ENCODE assay signal across 12 mouse cellular contexts in the genomic region with DNA sequence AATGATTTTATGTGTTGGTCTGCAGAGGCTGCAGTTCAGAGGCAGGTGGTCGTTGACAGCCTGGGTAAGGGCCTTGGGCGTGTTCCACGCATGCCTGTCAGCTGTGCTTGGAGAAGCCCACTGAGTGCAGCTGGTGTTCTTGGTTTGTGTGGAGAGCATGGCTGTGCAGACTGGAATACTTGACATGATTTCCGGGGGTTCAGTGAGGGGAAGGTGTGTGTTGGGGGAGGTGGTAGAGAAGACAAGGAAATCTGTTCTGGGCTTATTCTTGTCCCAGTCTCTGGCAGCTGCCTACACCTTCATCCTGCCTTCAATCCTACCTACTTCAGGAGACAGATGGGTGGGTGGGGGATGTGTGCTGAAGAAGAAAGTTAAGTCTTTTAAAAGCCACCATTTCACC. TPM values are rescaled to one million over a fixed set of nuclear protein-coding genes. Genes with fewer than 3 reads are reported as not detected.
DNase-seq lines count a peak whose midpoint lies in the region; ATAC-seq and TF ChIP-seq lines count a peak whose summit lies in the region.
"Had no signal": no experiment of that assay in that cellular context is flagged by ENCODE, and none has a peak within 500 bp of the region (broad histone marks: within the 10 kb centered on the region; RNA-seq: fewer than 3 reads in every experiment).

No protein-coding gene starts in this region.

- ATAC-seq in megakaryocyte, adult 5-6 weeks (ENCODE audit: poor library complexity, severe bottlenecking), result no peak
- no peak for ATAC-seq in hindbrain, postnatal 0 days

- H3K27ac ChIP-seq in hindbrain, postnatal 0 days, result peak overlapping the region; percentile 43

- peaks cover 100% of the 10 kb centered on the region for H3K4me1 ChIP-seq in megakaryocyte, embryonic 14.5 days
- peaks cover 61% of the 10 kb centered on the region for H3K4me1 ChIP-seq in hindbrain, postnatal 0 days (ENCODE audit: insufficient read depth, low read length)

- peaks cover 73% of the 10 kb centered on the region for H3K36me3 ChIP-seq in megakaryocyte, embryonic 14.5 days (replicated peaks; ENCODE audit: low read length)
- H3K36me3 ChIP-seq in hindbrain, postnatal 0 days (ENCODE audit: insufficient read depth, low read length), result no peaks in the 10 kb centered on the region

- no peaks in the 10 kb centered on the region for H3K9me3 ChIP-seq in megakaryocyte, embryonic 14.5 days
- H3K9me3 ChIP-seq in hindbrain, postnatal 0 days (ENCODE audit: low read length), result no peaks in the 10 kb centered on the region

- 0 out of 2 replicates have a peak overlapping the region, but pooled peaks have one; percentile 1 for H3K4me2 ChIP-seq in hindbrain, postnatal 0 days (ENCODE audit: low read depth, low read length)

- peak; percentile 80 to 85 for DNase-seq in cerebellum, postnatal 10 days
- DNase-seq in cerebellum, adult 18-20 months, result no peak
- DNase-seq in hindbrain, postnatal 0 days (ENCODE audit: low spot score), result peak; percentile 50
- peak; percentile 82 to 83 for DNase-seq in right cerebral cortex, adult 2 months (ENCODE audit: low spot score in 2 of 2)
- no peak for DNase-seq in adrenal gland, adult (ENCODE audit: inconsistent age in 2 of 2, low spot score in 1 of 2)
- DNase-seq in adrenal gland, postnatal 10 days, result no peak
- DNase-seq: B cell, adult 2 months; heart, postnatal 4 days had no signal

- H3K27me3 ChIP-seq in megakaryocyte, embryonic 14.5 days (replicated peaks), result no peaks in the 10 kb centered on the region
- H3K27me3 ChIP-seq in hindbrain, postnatal 0 days (ENCODE audit: insufficient read depth, low read length), result no peaks in the 10 kb centered on the region

- no peak for TF ChIP-seq CTCF in hindbrain, postnatal 0 days (IDR thresholded peaks at IDR 0.05; ENCODE audit: low read depth)

- WGBS in hindbrain, postnatal 0 days, result 38% methylated on average over 4 of the region's 4 CpGs

- no peak overlapping the region for H3K9ac ChIP-seq in hindbrain, postnatal 0 days (replicated peaks; ENCODE audit: low read length)

- peak overlapping the region; percentile 19 for H3K4me3 ChIP-seq in megakaryocyte, embryonic 14.5 days (replicated peaks)
- no peak overlapping the region for H3K4me3 ChIP-seq in hindbrain, postnatal 0 days (ENCODE audit: low read length)

RNA-seq across cellular contexts. Expression of gene Akt2, which starts 10.3 kb away (rescaled TPM):
- 72.3 and 86.4 TPM in 2 replicates for polyA plus RNA-seq in megakaryocyte, embryonic 14.5 days (2012; ENCODE audit: insufficient read depth, low replicate concordance)
- 40.2 TPM in 2 replicates for total RNA-seq in megakaryocyte, adult 5-6 weeks (2015)
- 53.8 and 55.7 TPM in 2 replicates for total RNA-seq in megakaryocyte, adult 5-6 weeks (2017)
- 60.6 and 83.1 TPM in 2 replicates for total RNA-seq in hindbrain, postnatal 0 days (2014; rRNA removed)
- polyA plus RNA-seq in hindbrain, postnatal 0 days (2015; fragmentation: Nextera tagmentation; extraction: Ambion mirVana), result 62.3 and 64.0 TPM in 2 replicates
- total RNA-seq in adrenal gland, postnatal 10 days (2021), result 100 to 1,000 TPM; 237 to 317 TPM

RNA-seq across cellular contexts. Expression of gene 2310022A10Rik, which starts 48.6 kb away (rescaled TPM):
- polyA plus RNA-seq in megakaryocyte, embryonic 14.5 days (2012; ENCODE audit: insufficient read depth, low replicate concordance), result 19.6 and 32.1 TPM in 2 replicates
- 9.4 and 9.9 TPM in 2 replicates for total RNA-seq in megakaryocyte, adult 5-6 weeks (2015)
- 3.3 and 7.2 TPM in 2 replicates for total RNA-seq in megakaryocyte, adult 5-6 weeks (2017)
- total RNA-seq in hindbrain, postnatal 0 days (2014; rRNA removed), result 8.1 and 8.2 TPM in 2 replicates
- 25.7 and 26.1 TPM in 2 replicates for polyA plus RNA-seq in hindbrain, postnatal 0 days (2015; fragmentation: Nextera tagmentation; extraction: Ambion mirVana)
- total RNA-seq in adrenal gland, postnatal 10 days (2021), result 10 to 100 TPM; 14.7 to 25.1 TPM

RNA-seq across cellular contexts. Expression of gene Pld3, which starts 48.6 kb away (rescaled TPM):
- 66.2 and 97.1 TPM in 2 replicates for polyA plus RNA-seq in megakaryocyte, embryonic 14.5 days (2012; ENCODE audit: insufficient read depth, low replicate concordance)
- total RNA-seq in megakaryocyte, adult 5-6 weeks (2015), result 7.7 and 19.6 TPM in 2 replicates
- total RNA-seq in megakaryocyte, adult 5-6 weeks (2017), result 6.6 and 8.0 TPM in 2 replicates
- total RNA-seq in hindbrain, postnatal 0 days (2014; rRNA removed), result 307 and 308 TPM in 2 replicates
- polyA plus RNA-seq in hindbrain, postnatal 0 days (2015; fragmentation: Nextera tagmentation; extraction: Ambion mirVana), result 268 and 287 TPM in 2 replicates
- total RNA-seq in adrenal gland, postnatal 10 days (2021), result 10 to 100 TPM; 84.0 to 86.6 TPM

RNA-seq across cellular contexts. Expression of gene Ttc9b, which starts 52.1 kb away (rescaled TPM):
- not detected in 2 replicates for polyA plus RNA-seq in megakaryocyte, embryonic 14.5 days (2012; ENCODE audit: insufficient read depth, low replicate concordance)
- total RNA-seq in megakaryocyte, adult 5-6 weeks (2015), result not detected in 2 replicates
- total RNA-seq in megakaryocyte, adult 5-6 weeks (2017), result not detected in 2 replicates
- total RNA-seq in hindbrain, postnatal 0 days (2014; rRNA removed), result 104 and 132 TPM in 2 replicates
- 124 and 127 TPM in 2 replicates for polyA plus RNA-seq in hindbrain, postnatal 0 days (2015; fragmentation: Nextera tagmentation; extraction: Ambion mirVana)
- under 1 TPM; 0.51 to 0.88 TPM for total RNA-seq in adrenal gland, postnatal 10 days (2021)
- total RNA-seq: heart, postnatal 4 days; megakaryocyte progenitor cell, adult 5-6 weeks had no signal
- polyA plus RNA-seq: thymus, postnatal 0 days had no signal

Comparison
In these comparisons a context has a peak if more than half of its experiments do, and no peak if none do; other contexts are left out.
1. DNase-seq: peak in cerebellum, postnatal 10 days (2 of 2), hindbrain, postnatal 0 days (single experiment) and right cerebral cortex, adult 2 months (2 of 2); none in cerebellum, adult 18-20 months (0 of 2), adrenal gland, adult (0 of 2) and adrenal gland, postnatal 10 days (single experiment).
2. RNA of gene Pld3, which starts 48.6 kb away (total RNA-seq): 307 to 308 TPM in hindbrain, postnatal 0 days and 84.0 to 86.6 TPM in adrenal gland, postnatal 10 days; 6.6 to 19.6 TPM in megakaryocyte, adult 5-6 weeks; every median in the first group is over 4 times any median in the second.